Mouse (Mus musculus) left cerebral cortex, postnatal 14 days (tissue): ENCODE measurements around the gene Polr2f. TPM values are rescaled to one million over a fixed set of nuclear protein-coding genes. Genes with fewer than 3 reads are reported as not detected.

Experiments
- DNase-seq, 2 experiments: peaks; one replicate each; pipeline ENCODE4 v3.0.0; 2021 to 2022; ENCODE audit warnings: low spot score in 2 of 2, mixed read lengths in 1 of 2
- intact Hi-C: fragments of 180-260 bp; cut with DNase I; formaldehyde crosslinking; loops from one replicate; pipeline ENCODE4 v1.15.1; 2025
- long read RNA-seq, 2 experiments: library from polyadenylated mRNA; stranded (forward); transcript quantifications; one replicate each; pipeline ENCODE4 v2.0.0; 2021
- total RNA-seq, 2 experiments: library from RNA; stranded (reverse); gene quantifications; 2 replicates each; pipeline ENCODE4 v1.2.3; 2021

The Polr2f gene
- total RNA-seq: 100 to 1,000 TPM; 109 to 114 TPM
- long read RNA-seq, experiment 1, transcript Polr2f-205 (5 exons, 885 nt): major isoform, 31 of 34 reads
- long read RNA-seq, experiment 1, partial matches to known transcripts: 1 of 34 reads
- long read RNA-seq, experiment 1, other reads (novel, unspliced or antisense): 0 of 34 reads
- long read RNA-seq, experiment 2, transcript Polr2f-205 (5 exons, 885 nt): major isoform, 18 of 22 reads
- long read RNA-seq, experiment 2, partial matches to known transcripts: 0 of 22 reads
- long read RNA-seq, experiment 2, other reads (novel, unspliced or antisense): 3 of 22 reads

GRCm38 (mm10) chr15:79140866-79141565 is at the start of gene Polr2f, which contains the start of gene 1700088E04Rik:
Gene Polr2f, plus strand, starts transcription at chr15:79141009.
Gene 1700088E04Rik, minus strand, starts transcription at chr15:79141253.
- peak; percentile 94 to 97 for DNase-seq
- intact Hi-C loops: loop anchor here (10.0 kb wide), 1 partner anchor 46 kb away; no protein-coding TSS in a partner anchor

- DNase-seq: no peak
- intact Hi-C loops: loop anchor here (10.0 kb wide), 1 partner anchor 53 kb away; the partner anchor contains the start of genes 1700088E04Rik and Polr2f
These were observed 48.5 kb upstream of the Polr2f start for GRCm38 (mm10) chr15:79092284-79092683.

GRCm38 (mm10) chr15:79093083-79093839 is 47.5 kb upstream of the Polr2f start:
- intact Hi-C loops: loop anchor here (10.0 kb wide), 1 partner anchor 52 kb away; the partner anchor contains the start of genes 1700088E04Rik and Polr2f
- peak; percentile 45 to 49 for DNase-seq

GRCm38 (mm10) chr15:79095483-79095882 is 45.3 kb upstream of the Polr2f start:
- intact Hi-C loops: loop anchor here (10.0 kb wide), 1 partner anchor 49 kb away; the partner anchor contains the start of genes 1700088E04Rik and Polr2f
- no peak for DNase-seq

- intact Hi-C loops: loop anchor here (10.0 kb wide), 1 partner anchor 48 kb away; the partner anchor contains the start of genes 1700088E04Rik and Polr2f
- DNase-seq: no peak
These were observed 44.3 kb upstream of the Polr2f start for GRCm38 (mm10) chr15:79096556-79096955.

GRCm38 (mm10) chr15:79097135-79097534 is 43.7 kb upstream of the Polr2f start:
- intact Hi-C loops: loop anchor here (10.0 kb wide), 1 partner anchor 48 kb away; the partner anchor contains the start of genes 1700088E04Rik and Polr2f
- no peak for DNase-seq

- intact Hi-C loops: loop anchor here (10.0 kb wide), 1 partner anchor 47 kb away; the partner anchor contains the start of genes 1700088E04Rik and Polr2f
- DNase-seq: peak; percentile 24 to 38
These were observed 43.2 kb upstream of the Polr2f start for GRCm38 (mm10) chr15:79097611-79098025.

- DNase-seq: no peak
- intact Hi-C loops: loop anchor here (10.0 kb wide), 1 partner anchor 47 kb away; the partner anchor contains the start of genes 1700088E04Rik and Polr2f
These were observed 42.6 kb upstream of the Polr2f start for GRCm38 (mm10) chr15:79098220-79098619.

GRCm38 (mm10) chr15:79098868-79099267 is 41.9 kb upstream of the Polr2f start:
- DNase-seq: no peak
- intact Hi-C loops: loop anchor here (10.0 kb wide), 1 partner anchor 46 kb away; the partner anchor contains the start of genes 1700088E04Rik and Polr2f

- intact Hi-C loops: loop anchor here (10.0 kb wide), 1 partner anchor 45 kb away; the partner anchor contains the start of genes 1700088E04Rik and Polr2f
- no peak for DNase-seq
These were observed 41.4 kb upstream of the Polr2f start for GRCm38 (mm10) chr15:79099456-79099855.

GRCm38 (mm10) chr15:79100391-79100790 is 40.4 kb upstream of the Polr2f start:
- intact Hi-C loops: no loop called here
- no peak for DNase-seq

GRCm38 (mm10) chr15:79101531-79101930 is 39.3 kb upstream of the Polr2f start:
- DNase-seq: no peak
- intact Hi-C loops: no loop called here

GRCm38 (mm10) chr15:79103264-79103663 is 37.5 kb upstream of the Polr2f start:
- no peak for DNase-seq
- intact Hi-C loops: no loop called here

GRCm38 (mm10) chr15:79105804-79106203 is 35.0 kb upstream of the Polr2f start:
- DNase-seq: no peak
- intact Hi-C loops: no loop called here

- intact Hi-C loops: no loop called here
- DNase-seq: no peak
These were observed 32.8 kb upstream of the Polr2f start for GRCm38 (mm10) chr15:79107966-79108365.

GRCm38 (mm10) chr15:79108421-79109320 is 32.1 kb upstream of the Polr2f start, which contains the start of gene Micall1:
Gene Micall1, plus strand, starts transcription at chr15:79108898.
- DNase-seq: peak in 1 of 2 experiments; percentile 24
- intact Hi-C loops: no loop called here

- no peak for DNase-seq
- intact Hi-C loops: no loop called here
These were observed 31.4 kb upstream of the Polr2f start for GRCm38 (mm10) chr15:79109321-79109934.

- no peak for DNase-seq
- intact Hi-C loops: no loop called here
These were observed 30.8 kb upstream of the Polr2f start for GRCm38 (mm10) chr15:79110031-79110430.
